Mouse (Mus musculus) cerebellum, adult 2 months (tissue): ENCODE data around the gene Prkrip1.

ENCODE experiments used
- CTCF ChIP-seq: fragments of 200-500 bp; IDR thresholded peaks from 2 replicates; pipeline ENCODE4 v1.5.1; 2011; ENCODE audit warnings: low read depth, mild to moderate bottlenecking, control low read depth, low read length, moderate library complexity, borderline replicate concordance; ENCODE audit not compliant: insufficient read depth
- POLR2A ChIP-seq: fragments of 200-500 bp; IDR thresholded peaks from 2 replicates; pipeline ENCODE4 v1.6.1; 2011; ENCODE audit warnings: low read length, control low read depth, borderline replicate concordance; ENCODE audit not compliant: insufficient read depth

GRCm38 (mm10) chr5:136181197-136181596 lies 17.6 kb downstream of the Prkrip1 start:
- TF ChIP-seq CTCF (no peak), POLR2A (no peak)
